Mouse (Mus musculus) mesoderm, embryonic 11.5 days (tissue): ENCODE data around the gene Gm867.

Source experiments
- DNase-seq: peaks from one replicate; pipeline ENCODE4 v3.0.0-alpha.2; 2012; ENCODE audit warnings: low read depth, low spot score

The Gm867 gene

DNA sequence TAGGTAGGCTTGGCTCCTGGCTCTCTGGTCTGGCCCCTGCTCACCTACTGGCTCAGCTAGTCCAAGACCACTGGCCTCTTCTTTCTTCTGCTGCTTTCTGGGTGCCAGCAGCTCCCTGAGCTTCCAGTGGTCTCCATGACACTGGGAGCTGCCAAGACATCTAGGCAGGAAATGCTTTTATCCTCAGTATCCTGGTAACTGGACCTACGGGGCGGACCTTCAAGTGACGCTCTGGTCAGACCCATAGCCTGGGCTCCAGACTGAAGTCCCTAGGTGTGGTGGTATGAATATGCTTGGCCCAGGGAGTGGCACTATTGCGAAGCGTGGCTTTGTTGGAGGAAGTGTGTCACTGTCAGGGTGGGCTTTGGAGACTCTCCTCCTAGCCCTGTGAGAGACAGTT, at the start of gene Gm867:
Gene Gm867, minus strand, starts transcription at position 153 of the 400 bp plus-strand sequence.
- DNase-seq = no peak

DNA sequence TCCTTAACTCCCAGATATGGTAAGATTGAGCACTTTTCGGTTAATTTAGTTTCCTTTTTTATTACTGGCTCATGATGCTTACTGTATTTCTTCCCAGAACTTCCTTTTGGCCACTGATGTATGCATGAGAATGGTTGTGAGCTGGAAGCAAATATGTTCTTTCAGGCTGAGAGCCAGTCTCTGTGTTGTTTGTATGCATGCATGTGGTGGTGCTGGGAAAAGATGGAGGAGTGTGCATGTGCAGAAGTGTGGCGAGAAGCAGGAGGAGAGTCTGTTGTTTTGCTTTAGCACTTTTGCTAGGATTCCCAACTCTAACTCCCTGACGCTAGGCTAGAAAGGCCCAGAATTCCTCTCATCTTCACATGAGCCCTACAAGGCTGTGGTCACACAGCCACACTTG, 39.0 kb upstream of the Gm867 start:
- no peak for DNase-seq

DNA sequence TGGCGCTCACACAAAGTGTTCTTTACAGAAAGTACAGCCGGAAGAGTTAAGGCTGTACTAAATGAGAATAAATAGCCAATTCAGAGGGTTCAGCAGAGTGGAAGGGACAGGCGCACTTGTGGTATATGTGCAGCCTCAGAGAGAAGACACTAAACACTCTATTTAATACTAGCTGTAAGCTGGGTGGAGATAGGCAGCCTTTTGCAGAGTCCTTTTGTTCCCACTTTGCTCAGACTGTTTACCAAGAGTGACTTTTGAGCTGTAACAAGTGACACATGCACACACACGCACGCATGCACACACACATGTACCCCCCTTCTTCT, 38.3 kb upstream of the Gm867 start:
- DNase-seq = no peak

DNA sequence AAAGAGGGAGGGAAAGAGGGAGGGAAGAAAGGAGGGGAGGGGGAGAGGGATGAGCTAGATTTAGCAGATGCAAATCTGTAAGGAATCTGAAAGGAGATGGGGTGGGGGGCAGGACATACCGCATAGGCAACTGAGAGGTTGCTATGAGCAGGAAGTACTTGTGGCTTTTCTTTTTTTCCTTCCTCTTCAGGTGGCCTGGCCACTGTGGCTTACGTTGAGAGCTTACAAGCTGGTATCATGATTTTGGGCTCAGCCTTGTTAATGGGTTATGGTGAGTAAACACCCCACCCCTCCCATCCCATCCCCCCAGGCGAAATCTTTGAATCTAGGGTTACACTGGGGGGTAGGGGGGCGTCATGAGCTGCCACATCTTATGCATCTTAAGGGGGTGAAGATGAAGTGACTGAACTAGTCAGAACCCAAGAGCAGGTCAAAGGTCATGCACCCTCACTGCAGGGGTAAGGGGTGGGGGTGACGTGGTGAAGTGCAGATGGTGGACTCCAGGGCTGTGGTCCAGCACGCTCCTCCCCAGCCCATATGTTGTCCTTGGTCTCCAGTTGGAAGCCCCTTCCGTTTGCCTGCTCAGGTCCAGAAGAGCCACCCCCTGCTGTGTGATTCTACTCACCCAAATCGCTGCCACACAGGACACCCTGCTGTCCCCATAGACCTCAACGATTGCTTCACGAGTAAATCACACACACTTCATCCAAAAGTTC, 37.8 kb upstream of the Gm867 start:
- DNase-seq = no peak

DNA sequence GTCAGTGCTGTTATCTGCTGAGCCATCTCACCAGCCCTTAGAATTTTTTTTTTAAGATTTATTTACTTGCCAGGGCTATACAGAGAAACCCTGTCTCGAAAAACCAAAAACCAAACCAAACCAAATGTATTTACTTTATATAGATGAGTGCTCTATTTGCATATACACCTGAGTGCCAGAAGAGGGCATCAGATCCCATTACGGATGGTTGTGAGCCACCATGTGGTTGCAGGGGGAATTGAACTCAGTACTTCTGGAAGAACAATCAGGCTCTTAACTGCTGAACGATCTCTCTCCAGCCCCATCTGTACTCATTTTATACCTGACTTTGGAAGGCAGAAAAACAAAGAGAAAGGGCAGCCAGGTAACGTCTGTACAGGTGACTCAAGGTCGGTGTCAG, 34.7 kb upstream of the Gm867 start:
- DNase-seq = peak; percentile 29

DNA sequence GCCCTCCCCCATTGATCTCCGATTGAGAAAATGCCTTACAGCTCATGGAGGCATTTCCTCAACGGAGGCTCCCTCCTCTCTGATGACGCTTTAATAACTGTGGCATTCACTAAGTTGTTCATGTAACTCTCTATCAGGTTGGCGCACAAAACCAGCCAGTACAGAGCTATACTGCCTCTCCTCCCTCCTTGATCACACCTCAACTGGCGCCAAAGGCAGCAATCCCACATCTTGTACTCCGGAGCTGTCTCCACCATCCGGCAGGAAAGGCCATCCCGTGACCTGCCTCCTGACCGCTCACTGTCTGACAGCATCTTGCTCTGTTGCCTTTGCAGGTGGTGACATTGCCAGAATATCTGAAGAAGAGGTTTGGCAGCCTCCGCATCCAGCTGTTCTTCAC, 33.4 kb upstream of the Gm867 start:
- DNase-seq = no peak

DNA sequence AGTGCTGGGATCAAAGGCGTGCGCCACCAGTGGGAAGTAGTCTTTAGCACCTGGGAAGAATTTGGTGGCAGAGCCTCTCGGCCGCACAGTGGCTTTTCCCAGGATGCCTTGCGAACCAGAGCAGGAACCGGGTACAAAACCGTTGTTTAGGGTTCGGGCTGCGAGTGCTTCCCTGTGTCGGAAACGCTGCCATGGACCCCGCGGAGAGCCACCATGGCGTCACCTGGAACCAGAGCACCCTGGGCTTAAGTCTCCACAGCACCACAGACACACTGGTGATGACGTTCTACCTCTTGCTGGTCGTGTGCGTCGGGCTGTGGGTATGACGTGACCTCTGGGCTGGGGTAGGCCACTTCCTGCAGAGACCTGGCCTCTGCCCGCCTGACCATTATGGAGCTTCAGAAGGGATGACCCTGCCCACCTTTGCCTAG, 13.9 kb upstream of the Gm867 start, which contains the start of gene Gm5134:
Gene Gm5134, plus strand, starts transcription at position 134 of the 431 bp plus-strand sequence.
- no peak for DNase-seq

DNA sequence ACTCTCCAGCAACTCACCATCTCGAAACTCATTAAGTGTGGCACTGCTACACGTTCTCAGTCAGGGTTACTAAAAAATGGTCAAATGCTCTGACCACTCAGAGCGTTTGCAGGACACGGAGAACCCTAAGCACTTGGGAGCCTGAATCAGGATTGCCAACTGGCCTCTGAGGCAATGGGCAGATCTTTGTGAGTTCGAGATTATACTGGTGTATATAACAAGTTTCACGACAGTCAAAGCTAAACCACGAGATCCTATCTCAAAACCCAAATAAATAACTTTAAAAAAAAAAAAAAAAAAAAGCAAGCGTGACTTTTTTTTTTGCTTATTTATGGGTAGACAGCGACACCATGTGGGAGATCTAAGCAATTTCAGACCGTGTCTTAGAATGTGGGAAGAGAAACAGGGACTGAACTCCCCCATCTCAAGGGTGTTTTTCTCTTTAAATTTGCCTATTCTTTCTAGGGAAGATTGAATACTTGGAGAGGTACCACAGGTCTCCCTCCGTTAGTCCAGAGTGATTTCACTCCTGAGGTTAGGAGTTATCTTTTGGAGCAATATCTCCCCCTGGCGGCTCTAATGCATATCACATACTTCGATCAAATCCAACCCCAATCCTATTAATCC, 11.1 kb upstream of the Gm867 start:
- DNase-seq = peak; percentile 70

DNA sequence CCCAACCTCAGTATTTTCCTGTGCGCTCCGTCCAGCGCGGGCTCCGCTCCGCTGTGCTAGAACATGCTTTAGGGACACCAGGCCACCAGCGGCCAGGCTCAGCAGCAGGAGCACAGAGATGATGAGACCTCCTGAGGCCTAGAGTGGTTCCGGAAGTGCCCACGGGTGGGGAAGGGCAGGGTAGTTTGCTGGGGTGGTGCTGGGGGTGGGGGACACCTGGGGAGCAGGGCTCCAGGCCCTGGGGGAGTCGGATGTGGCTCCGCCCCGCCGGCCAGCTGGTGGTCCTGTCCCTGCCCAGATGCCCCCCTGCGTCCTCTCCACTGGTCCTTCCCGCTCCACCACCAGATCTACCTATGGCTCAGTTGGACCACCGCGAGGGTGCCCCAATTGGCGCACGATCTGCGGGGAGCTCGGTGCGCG, 10.3 kb upstream of the Gm867 start:
- no peak for DNase-seq

DNA sequence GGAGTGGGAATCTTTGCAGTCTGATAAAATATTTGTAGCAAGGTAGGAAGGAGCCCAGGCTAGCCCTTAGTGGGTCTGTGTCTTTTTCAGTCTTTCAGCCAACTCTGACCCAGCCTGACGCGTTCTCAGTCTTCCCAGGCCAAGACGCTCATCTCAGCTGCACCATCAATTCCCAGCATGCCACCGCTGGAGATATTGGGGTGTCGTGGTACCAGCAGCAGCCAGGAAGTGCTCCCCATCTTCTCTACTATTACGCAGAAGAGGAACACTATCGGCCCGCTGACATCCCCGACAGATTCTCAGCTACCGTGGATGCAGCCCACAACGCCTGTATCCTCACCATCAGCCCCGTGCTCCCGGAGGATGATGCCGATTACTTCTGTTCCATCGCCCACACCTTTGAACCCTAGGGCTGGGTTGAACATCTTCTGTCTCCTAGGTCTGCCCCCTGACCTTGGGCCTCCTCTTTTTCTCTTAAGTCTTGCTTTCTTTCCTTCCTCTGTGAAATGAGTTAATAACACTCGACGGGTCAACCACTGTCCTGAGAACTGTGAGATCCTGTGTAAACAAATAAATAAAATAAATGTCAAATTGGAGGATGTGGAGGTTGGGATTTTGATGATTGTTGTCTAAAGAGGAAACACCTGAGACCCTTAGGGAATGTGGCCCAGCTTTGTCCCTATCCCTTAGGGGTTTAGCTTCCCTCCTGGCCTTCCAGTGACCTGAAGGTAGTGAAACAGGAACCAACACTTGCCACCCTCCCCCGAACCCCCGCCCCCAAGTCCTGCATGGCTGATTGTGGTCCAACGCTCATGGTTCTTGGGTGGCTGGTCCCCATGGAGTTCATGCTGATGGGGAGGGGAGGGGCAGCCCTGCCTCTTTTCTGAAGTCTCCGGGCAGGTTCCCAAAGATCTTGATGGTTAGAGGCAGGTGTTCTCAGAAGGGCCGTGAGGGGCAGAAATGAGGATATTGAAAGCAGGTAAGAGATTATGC, 8.9 kb upstream of the Gm867 start:
- no peak for DNase-seq

DNA sequence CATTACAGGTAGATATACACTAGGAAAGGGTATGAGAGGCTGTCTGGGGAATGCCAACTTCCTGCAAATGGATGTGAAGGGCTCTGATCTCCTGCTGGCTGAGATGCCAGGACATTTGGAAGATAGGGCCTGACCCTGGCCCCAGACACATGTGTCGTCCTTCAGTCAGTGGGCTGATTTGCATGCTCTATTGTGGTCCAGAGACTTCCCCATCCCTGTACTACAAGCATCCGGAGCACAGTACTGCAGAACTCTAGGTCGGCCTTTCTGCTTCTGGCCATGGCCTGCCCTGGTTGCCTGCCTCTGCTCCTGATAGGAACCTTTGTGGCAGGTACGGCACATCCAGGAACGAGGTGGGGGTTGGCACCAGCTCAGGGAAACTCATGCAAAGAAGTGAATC, 7.6 kb upstream of the Gm867 start:
- DNase-seq = no peak

DNA sequence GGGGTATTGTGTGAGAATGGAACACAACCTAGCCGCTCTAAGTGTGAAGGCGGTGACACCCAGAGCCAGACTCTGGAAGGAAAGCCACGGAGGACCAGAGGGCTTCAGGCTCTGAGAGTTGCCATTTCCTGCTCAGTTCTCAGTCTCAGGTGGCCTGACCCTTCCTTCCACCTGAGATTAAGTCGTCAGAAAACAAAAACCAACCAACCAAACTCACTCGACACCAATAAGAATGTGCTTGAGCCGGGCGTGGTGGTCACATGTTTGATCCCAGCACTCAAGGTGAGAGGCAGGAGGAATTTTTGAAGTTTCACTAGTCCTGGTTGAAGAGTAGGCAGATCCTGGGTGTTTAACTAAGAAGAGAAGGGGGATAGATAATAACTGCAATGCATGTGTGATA, 5.4 kb upstream of the Gm867 start:
- no peak for DNase-seq

DNA sequence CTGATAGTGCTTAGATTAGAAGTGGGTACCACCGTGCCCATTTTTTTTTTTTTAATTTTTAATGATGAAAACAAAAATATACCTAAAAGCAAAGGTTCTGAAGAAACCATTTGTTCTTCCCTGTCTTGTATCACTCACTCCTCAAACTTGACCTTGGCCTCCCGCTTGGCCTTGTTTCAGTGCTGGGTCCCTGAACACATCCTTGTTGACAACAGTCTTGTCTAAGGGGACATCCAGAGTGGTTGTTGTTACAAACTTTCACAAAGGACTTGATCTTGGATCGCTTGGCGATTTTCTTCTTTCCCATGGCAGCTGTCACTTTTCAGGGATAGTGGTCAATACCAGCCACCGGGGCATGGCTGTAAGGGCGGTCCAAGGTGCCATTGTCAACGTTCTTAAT, 4.7 kb upstream of the Gm867 start:
- DNase-seq = no peak

DNA sequence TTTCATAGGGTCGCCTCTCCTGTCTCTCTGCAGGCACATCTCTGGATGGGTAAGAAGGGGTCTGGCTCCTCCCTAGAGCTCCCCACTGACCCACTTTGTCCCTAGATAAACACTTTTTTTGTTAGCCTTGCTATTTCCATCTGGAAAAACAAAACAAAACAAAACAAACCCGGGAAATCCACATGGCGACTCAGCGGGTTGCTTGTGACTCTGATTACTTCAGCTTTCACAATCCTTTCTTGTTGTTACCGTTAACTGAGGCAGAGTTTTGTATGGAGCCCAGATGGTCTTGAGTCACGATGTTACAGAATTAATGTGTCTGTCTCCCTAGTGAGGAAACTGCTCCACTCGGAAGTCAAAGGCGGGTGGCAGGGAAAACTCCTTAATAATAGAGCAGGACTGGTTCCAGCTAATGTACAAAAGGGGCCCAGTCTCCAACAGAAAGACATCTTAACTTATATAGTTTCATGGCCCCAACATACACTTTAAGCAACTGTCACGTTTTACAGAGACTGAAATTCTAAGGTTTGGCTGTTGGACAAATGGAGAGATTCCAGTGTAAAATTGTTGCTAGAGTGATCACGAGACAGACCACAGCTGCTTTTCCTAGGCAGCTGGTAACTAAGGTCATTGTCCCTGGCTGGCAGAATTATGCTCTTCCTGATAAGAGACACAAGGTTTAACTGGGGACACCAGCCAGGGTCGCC, 3.7 kb upstream of the Gm867 start:
- peak; percentile 43 for DNase-seq

DNA sequence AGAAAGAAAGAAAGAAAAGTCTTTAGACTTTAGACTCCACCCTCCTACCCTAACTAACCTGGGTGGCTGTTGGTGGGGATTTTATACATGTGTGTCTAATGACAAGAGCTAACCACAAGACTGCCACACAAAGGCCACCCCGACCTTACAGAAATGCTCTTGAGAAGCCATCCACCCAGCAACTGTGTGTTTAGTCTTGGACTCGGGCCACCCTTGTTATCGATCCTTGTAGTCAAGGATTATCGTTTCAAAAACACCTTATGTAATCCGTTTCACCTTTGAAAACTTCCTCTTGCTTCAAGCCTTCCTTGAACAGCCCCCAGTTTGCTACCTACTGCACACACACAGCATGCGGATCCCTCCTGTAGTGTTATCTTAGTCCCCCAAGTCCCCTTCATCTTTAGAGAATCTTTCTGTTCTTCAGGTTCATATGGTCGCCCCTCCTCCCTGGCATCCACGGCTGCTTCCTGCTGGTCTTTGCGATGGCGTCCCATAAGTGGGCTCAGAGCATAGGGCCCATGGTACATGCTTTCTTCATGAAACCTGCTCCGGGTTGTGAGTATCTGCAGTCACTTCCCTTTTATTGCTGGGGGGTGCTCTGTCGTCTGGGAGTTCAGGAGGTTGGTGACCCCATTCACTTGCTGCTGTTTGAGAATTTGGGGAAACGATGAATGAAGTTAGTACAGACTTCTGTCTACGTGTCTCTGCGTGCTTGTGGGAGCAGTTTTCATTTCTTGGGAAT, 2.4 kb upstream of the Gm867 start, which contains the start of gene Vpreb3:
Gene Vpreb3, plus strand, starts transcription at position 322 of the 742 bp plus-strand sequence.
- no peak for DNase-seq

DNA sequence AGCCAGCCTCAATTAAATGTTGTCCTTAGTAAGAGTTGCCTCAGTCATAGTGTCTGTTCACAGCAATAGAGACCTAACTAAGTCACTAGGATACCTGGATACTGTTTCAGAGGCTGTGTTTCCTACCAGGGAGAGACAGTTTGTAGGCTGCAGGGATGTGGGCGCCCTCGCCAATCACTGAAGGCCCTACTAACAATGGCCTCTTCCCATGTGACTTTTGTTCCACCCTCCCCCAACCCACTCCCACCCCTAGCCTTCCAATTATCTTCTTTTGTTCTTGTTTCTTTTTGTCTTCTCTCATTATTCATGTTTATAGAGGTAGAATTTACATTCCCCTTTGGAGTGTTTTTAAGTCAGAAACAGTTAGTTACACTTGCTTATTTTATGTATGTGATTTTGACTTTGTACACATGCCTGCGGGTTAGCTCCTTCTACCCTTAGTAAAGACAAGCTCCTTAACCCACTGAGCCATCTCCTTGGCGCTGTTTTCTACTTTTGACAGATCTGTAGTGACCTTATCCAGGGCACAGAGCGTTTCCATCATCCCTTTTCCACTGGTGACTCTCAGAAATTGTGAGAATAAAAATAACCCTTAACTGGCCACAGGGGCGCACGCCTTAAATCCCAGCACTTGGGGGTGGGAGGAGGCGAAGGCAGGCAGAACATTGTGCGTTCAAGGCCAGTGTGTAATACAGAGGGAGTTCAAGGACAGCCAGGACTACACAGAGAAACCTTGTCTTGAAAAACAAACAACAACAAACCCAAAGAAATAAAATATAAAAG, 761 bp upstream of the Gm867 start:
- no peak for DNase-seq

DNA sequence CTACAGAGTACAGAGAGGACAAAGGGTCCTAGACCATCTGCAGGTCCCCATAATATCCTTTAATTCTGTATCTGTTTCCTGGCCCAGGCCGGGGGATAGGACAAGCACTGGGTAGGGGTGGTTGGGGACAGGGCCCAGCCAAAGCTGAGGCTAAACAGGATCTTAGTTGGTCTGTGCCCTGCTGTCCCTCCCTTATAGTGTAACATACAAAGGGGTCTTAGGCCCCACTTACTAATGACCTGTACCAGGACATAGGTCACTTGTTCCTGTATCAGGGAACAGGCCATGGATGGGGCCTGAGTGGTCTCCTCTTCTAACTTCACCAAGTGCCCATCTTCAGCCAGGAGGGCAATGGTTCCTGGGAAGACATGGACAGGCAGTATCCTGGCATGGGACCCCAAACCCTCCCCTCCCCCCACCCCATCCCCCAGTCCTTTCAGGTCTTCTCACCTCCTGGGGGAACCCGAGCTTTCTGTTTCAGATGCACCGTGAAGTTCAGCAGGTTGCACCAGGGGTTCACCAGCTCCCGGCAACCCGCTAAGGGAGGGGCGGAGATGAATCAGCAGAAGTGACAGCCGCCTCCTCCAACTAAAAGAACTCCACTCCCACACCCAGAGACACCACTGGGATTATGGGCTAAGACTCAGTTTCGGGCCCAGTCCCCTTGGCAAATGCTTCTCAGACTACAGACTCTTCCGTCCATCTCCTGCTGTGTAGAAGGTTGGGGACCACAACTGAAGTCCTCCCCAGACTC, 814 bp downstream of the Gm867 start:
- DNase-seq = no peak

DNA sequence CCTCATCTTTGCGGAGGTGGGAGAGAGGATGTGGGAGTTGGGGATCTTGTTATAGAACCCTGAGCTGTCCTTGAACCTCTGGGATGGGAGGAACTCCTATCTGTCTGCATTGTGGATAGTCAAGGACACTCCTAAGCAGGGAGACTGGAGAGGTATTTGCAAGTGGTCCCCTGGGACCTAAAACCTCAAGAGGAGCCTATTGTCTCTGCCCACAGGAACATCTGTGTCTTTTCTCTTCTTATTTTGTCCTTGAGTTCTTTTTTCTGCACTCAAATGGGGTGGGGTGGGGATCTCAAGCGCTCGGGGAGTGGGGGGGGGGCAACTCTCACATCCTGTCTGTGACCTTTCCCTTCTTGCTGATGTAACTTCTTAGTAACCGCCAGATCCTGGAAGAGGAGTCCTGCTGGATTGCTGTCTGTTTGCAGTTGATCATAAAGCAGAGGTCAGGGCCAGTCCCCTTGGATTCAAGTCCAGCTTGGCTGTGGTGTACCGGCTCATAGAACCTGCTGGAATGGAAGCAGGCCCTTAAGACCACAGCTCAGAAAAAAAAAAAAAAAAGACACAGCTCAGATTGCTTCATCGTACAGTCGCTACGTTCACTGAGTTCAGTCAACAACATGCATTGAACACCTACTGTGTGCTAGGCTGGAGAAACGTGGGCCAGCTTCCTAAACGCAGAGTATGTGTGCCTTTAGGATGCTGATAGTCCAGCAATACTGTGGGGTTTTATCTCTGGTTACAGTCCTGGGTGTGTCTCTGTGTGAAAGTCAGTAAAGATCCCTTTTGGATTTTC, 2.4 kb downstream of the Gm867 start:
- no peak for DNase-seq
